Mouse (Mus musculus) heart, adult 2 months (tissue): ENCODE data around the gene Gtpbp4.

Source experiments
- CTCF ChIP-seq: fragments of 200-600 bp; IDR thresholded peaks from 2 replicates; pipeline ENCODE4 v1.8.1; 2022; ENCODE audit warnings: antibody characterized with exemption, mild to moderate bottlenecking, moderate library complexity
- POLR2A ChIP-seq: fragments of 200-500 bp; IDR thresholded peaks from 2 replicates; pipeline ENCODE4 v1.6.1; 2011; ENCODE audit warnings: mild to moderate bottlenecking, low read depth, low read length, control low read depth; ENCODE audit not compliant: insufficient read depth

DNA sequence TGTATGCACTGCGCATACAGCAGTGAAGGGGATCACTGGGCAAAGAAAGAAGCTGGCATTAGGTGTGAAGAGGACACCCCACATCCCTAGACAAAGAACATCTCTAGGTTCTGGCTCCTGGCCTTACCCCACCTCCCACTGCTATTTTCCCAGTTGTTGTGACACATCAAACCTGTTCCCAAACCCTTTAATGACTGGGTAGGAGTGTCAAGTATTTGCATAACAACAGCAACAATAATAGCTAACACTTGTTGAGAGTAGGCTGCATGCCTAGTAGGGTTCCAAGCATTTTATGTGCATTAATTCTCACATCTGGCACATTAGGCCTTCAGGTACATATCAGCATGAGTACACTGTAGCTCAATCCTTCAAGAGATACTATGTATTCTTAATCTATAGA is 17.6 kb upstream of the Gtpbp4 start:
- no peak for TF ChIP-seq POLR2A
- no peak for TF ChIP-seq CTCF
